Mouse (Mus musculus): Measurements from ENCODE around the gene Tjp1. TPM values are rescaled to one million over a fixed set of nuclear protein-coding genes. Genes with fewer than 3 reads are reported as not detected.

Gene Tjp1
- polyA plus RNA-seq, 1 experiment = 20.2 TPM

GRCm38 (mm10) chr7:65406427-65406826 is 121.2 kb downstream of the Tjp1 start:
- no peak for DNase-seq
- no peaks in the 10 kb centered on the region for H3K27me3 ChIP-seq (replicated peaks; ENCODE audit: control insufficient read depth, insufficient read depth, low read length)
- H3K27ac ChIP-seq (ENCODE audit: insufficient read depth, low read depth, low read length) = no peak overlapping the region
- no peaks in the 10 kb centered on the region for H3K4me1 ChIP-seq (ENCODE audit: control insufficient read depth, insufficient read depth, low read length)
- no peak for TF ChIP-seq POLR2A (IDR thresholded peaks at IDR 0.05; ENCODE audit: low read depth, low read length)
- TF ChIP-seq CTCF (conservative IDR thresholded peaks at IDR 0.05; ENCODE audit: insufficient read depth, insufficient read length, low read depth, low read length) = no peak
- 84% methylated on average over 3 of the region's 3 CpGs for WGBS
- no peak overlapping the region for H3K4me3 ChIP-seq (ENCODE audit: insufficient read depth, low read depth, low read length)
- H3K36me3 ChIP-seq (ENCODE audit: control insufficient read depth, insufficient read depth, low read length) = no peaks in the 10 kb centered on the region

DNA sequence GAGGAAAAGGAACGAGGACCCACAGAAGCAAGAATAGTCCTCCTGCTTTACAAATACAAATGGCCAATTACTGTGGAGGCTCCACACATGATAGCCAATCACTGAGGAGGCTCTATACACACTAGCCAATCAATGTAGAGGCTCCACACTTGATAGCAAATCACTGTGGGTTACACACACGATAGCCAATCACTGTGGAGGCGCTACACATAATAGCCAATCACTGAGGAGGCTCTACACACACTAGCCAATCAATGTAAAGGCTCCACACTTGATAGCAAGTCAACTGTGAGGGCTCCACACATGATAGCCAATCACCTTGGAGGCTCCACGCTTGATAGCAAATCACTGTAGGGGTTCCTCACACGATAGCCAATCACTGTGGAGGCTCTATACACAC is 125.1 kb downstream of the Tjp1 start:
- WGBS = 90% methylated on average over 5 of the region's 5 CpGs
- TF ChIP-seq POLR2A (IDR thresholded peaks at IDR 0.05; ENCODE audit: low read depth, low read length) (no peak), CTCF (conservative IDR thresholded peaks at IDR 0.05; ENCODE audit: insufficient read depth, insufficient read length, low read depth, low read length) (no peak)
- Histone ChIP-seq H3K27me3 (replicated peaks; ENCODE audit: control insufficient read depth, insufficient read depth, low read length) (no peaks in the 10 kb centered on the region), H3K36me3 (ENCODE audit: control insufficient read depth, insufficient read depth, low read length) (no peaks in the 10 kb centered on the region), H3K4me3 (ENCODE audit: insufficient read depth, low read depth, low read length) (no peak overlapping the region), H3K4me1 (ENCODE audit: control insufficient read depth, insufficient read depth, low read length) (no peaks in the 10 kb centered on the region), H3K27ac (ENCODE audit: insufficient read depth, low read depth, low read length) (no peak overlapping the region)
- no peak for DNase-seq

- Histone ChIP-seq H3K27ac (ENCODE audit: insufficient read depth, low read depth, low read length) (no peak overlapping the region), H3K27me3 (replicated peaks; ENCODE audit: control insufficient read depth, insufficient read depth, low read length) (no peaks in the 10 kb centered on the region), H3K4me1 (ENCODE audit: control insufficient read depth, insufficient read depth, low read length) (no peaks in the 10 kb centered on the region), H3K4me3 (ENCODE audit: insufficient read depth, low read depth, low read length) (no peak overlapping the region), H3K36me3 (ENCODE audit: control insufficient read depth, insufficient read depth, low read length) (no peaks in the 10 kb centered on the region)
- no peak for DNase-seq
- TF ChIP-seq POLR2A (IDR thresholded peaks at IDR 0.05; ENCODE audit: low read depth, low read length) (no peak), CTCF (conservative IDR thresholded peaks at IDR 0.05; ENCODE audit: insufficient read depth, insufficient read length, low read depth, low read length) (no peak)
These were observed 126.0 kb downstream of the Tjp1 start for GRCm38 (mm10) chr7:65401622-65402021.

GRCm38 (mm10) chr7:65395891-65396290 is 131.7 kb downstream of the Tjp1 start:
- Histone ChIP-seq H3K27ac (ENCODE audit: insufficient read depth, low read depth, low read length) (no peak overlapping the region), H3K4me1 (ENCODE audit: control insufficient read depth, insufficient read depth, low read length) (no peaks in the 10 kb centered on the region), H3K27me3 (replicated peaks; ENCODE audit: control insufficient read depth, insufficient read depth, low read length) (no peaks in the 10 kb centered on the region), H3K36me3 (ENCODE audit: control insufficient read depth, insufficient read depth, low read length) (no peaks in the 10 kb centered on the region), H3K4me3 (ENCODE audit: insufficient read depth, low read depth, low read length) (no peak overlapping the region)
- DNase-seq = no peak
- TF ChIP-seq POLR2A (IDR thresholded peaks at IDR 0.05; ENCODE audit: low read depth, low read length) = no peak
- TF ChIP-seq CTCF (conservative IDR thresholded peaks at IDR 0.05; ENCODE audit: insufficient read depth, insufficient read length, low read depth, low read length) = no peak
- WGBS = 87% methylated on average over 4 of the region's 4 CpGs

- TF ChIP-seq CTCF (conservative IDR thresholded peaks at IDR 0.05; ENCODE audit: insufficient read depth, insufficient read length, low read depth, low read length) (no peak), POLR2A (IDR thresholded peaks at IDR 0.05; ENCODE audit: low read depth, low read length) (no peak)
- DNase-seq = no peak
- WGBS = 78% methylated on average over 5 of the region's 5 CpGs
- no peaks in the 10 kb centered on the region for H3K27me3 ChIP-seq (replicated peaks; ENCODE audit: control insufficient read depth, insufficient read depth, low read length)
- H3K36me3 ChIP-seq (ENCODE audit: control insufficient read depth, insufficient read depth, low read length) = no peaks in the 10 kb centered on the region
- H3K4me3 ChIP-seq (ENCODE audit: insufficient read depth, low read depth, low read length) = no peak overlapping the region
- H3K27ac ChIP-seq (ENCODE audit: insufficient read depth, low read depth, low read length) = no peak overlapping the region
- no peaks in the 10 kb centered on the region for H3K4me1 ChIP-seq (ENCODE audit: control insufficient read depth, insufficient read depth, low read length)
These were observed 132.4 kb downstream of the Tjp1 start for GRCm38 (mm10) chr7:65395166-65395565.

- Histone ChIP-seq H3K4me1 (ENCODE audit: control insufficient read depth, insufficient read depth, low read length) (no peaks in the 10 kb centered on the region), H3K27me3 (replicated peaks; ENCODE audit: control insufficient read depth, insufficient read depth, low read length) (no peaks in the 10 kb centered on the region), H3K36me3 (ENCODE audit: control insufficient read depth, insufficient read depth, low read length) (no peaks in the 10 kb centered on the region), H3K27ac (ENCODE audit: insufficient read depth, low read depth, low read length) (no peak overlapping the region), H3K4me3 (ENCODE audit: insufficient read depth, low read depth, low read length) (no peak overlapping the region)
- DNase-seq = no peak
- 63% methylated on average over 2 of the region's 2 CpGs for WGBS
- TF ChIP-seq POLR2A (IDR thresholded peaks at IDR 0.05; ENCODE audit: low read depth, low read length) = no peak
- no peak for TF ChIP-seq CTCF (conservative IDR thresholded peaks at IDR 0.05; ENCODE audit: insufficient read depth, insufficient read length, low read depth, low read length)
These were observed 132.9 kb downstream of the Tjp1 start for GRCm38 (mm10) chr7:65394672-65395071.

- Histone ChIP-seq H3K4me3 (ENCODE audit: insufficient read depth, low read depth, low read length) (no peak overlapping the region), H3K27me3 (replicated peaks; ENCODE audit: control insufficient read depth, insufficient read depth, low read length) (no peaks in the 10 kb centered on the region), H3K27ac (ENCODE audit: insufficient read depth, low read depth, low read length) (no peak overlapping the region), H3K36me3 (ENCODE audit: control insufficient read depth, insufficient read depth, low read length) (no peaks in the 10 kb centered on the region), H3K4me1 (ENCODE audit: control insufficient read depth, insufficient read depth, low read length) (no peaks in the 10 kb centered on the region)
- TF ChIP-seq POLR2A (IDR thresholded peaks at IDR 0.05; ENCODE audit: low read depth, low read length) = no peak
- no peak for TF ChIP-seq CTCF (conservative IDR thresholded peaks at IDR 0.05; ENCODE audit: insufficient read depth, insufficient read length, low read depth, low read length)
- WGBS = 22% methylated on average over 17 of the region's 17 CpGs
- DNase-seq = no peak
These were observed 133.7 kb downstream of the Tjp1 start for GRCm38 (mm10) chr7:65393704-65394452.
